Mouse (Mus musculus) 3T3-L1 (cell line): Measurements from ENCODE around the gene Hist1h4h.
"Not testable (repeated sequence)": the region's sequence is repeated elsewhere in the genome, so short reads cannot be mapped to it uniquely, and the experiment has no call there.

Experiments used
- DNase-seq: peaks from one replicate; pipeline ENCODE4 v3.0.0-alpha.2; 2015; ENCODE audit warnings: low read depth, low spot score

The Hist1h4h gene

DNA sequence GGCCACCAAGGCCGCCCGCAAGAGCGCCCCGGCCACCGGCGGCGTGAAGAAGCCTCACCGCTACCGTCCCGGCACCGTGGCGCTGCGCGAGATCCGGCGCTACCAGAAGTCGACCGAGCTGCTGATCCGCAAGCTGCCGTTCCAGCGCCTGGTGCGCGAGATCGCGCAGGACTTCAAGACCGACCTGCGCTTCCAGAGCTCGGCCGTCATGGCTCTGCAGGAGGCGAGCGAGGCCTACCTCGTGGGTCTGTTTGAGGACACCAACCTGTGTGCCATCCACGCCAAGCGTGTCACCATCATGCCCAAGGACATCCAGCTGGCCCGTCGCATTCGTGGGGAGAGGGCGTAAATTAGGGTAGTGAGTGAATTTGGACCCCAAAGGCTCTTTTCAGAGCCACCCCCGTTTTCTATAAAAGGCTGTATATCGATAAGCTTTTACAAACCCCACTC lies 45.0 kb downstream of the Hist1h4h start:
- not testable (repeated sequence) for DNase-seq

DNA sequence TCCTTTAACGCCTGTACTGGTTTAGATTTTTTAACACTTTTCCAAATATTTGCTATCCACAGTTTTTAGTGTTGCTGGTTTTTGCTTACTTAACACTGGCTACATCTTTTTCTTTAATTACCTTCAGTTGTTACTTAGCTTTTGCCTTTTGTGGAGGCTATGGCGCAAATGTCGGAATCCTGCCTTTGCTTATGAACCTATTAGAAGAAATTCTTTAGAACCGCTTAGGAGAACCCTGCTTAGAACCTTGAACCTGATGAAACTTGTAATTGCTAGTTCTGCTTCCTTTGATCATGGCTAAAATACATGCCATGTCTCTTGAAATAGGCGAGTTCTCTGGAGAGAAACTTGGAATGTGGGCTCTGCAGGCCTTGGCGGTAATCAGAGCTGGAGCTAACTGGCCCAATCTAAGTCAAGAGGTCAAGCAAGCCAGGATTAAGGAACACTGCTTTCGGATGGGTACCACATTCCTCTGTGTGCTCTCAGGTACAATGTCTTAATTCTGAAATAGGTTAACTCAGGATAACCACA lies 45.6 kb downstream of the Hist1h4h start:
- peak; percentile 67 for DNase-seq

GRCm38 (mm10) chr13:23576906-23577639 lies 46.2 kb downstream of the Hist1h4h start:
- no peak for DNase-seq

DNA sequence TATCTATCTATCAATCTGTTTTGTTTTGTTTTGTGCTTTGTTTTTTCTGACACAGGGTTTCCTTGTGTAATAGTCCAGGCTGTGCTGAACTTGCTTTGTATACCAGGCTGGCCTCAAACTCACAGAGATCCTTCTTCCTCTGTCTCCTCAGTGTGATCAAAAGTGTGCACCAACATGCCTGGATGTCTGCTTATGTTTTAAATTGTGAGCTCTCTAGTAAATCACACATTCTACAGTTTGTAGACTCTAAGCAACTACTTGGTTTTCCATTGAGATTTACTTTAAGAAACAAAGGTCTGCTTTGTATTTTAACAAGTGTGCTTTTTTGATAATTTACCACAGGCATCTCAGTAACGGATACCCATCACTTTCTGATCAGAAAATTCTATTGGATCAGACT lies 47.0 kb downstream of the Hist1h4h start:
- no peak for DNase-seq
